Mouse (Mus musculus) regulatory T cell (primary cell): ENCODE measurements at regions not wholly inside any gene's neighbourhood (a gene's known extent, or its start where the extent isn't known, plus 50 kb on each side); places are given as distances from the start of the nearest gene placed in this dataset.

Experiments used
- in situ Hi-C: fragments of 300-600 bp; cut with MboI, MseI; formaldehyde crosslinking; loops from one replicate; pipeline ENCODE4 v1.15.1; 2025; ENCODE audit warnings: high pct_unique_total_duplicates

- in situ Hi-C loops, result no loop called here
Observed at GRCm38 (mm10) chr13:44421426-44421825, 307.8 kb upstream of the Jarid2 start.

GRCm38 (mm10) chr13:44421922-44422321, 307.4 kb upstream of the Jarid2 start:
- in situ Hi-C loops, result no loop called here

- in situ Hi-C loops, result no loop called here
Observed at GRCm38 (mm10) chr13:44430492-44430891, 298.8 kb upstream of the Jarid2 start.

- in situ Hi-C loops, result no loop called here
Observed at GRCm38 (mm10) chr13:44437709-44438108, 291.6 kb upstream of the Jarid2 start.

GRCm38 (mm10) chr13:44441061-44441460, 288.2 kb upstream of the Jarid2 start:
- in situ Hi-C loops, result no loop called here

GRCm38 (mm10) chr13:44449216-44449830, 280.0 kb upstream of the Jarid2 start:
- in situ Hi-C loops, result no loop called here

GRCm38 (mm10) chr13:44451224-44451623, 278.1 kb upstream of the Jarid2 start:
- in situ Hi-C loops, result no loop called here

- in situ Hi-C loops, result no loop called here
Observed at GRCm38 (mm10) chr13:44453131-44453530, 276.1 kb upstream of the Jarid2 start.

GRCm38 (mm10) chr13:44454136-44454535, 275.1 kb upstream of the Jarid2 start:
- in situ Hi-C loops, result no loop called here

GRCm38 (mm10) chr13:44455193-44455592, 274.1 kb upstream of the Jarid2 start:
- in situ Hi-C loops, result no loop called here

- in situ Hi-C loops, result no loop called here
Observed at GRCm38 (mm10) chr13:44458744-44459143, 270.5 kb upstream of the Jarid2 start.

- in situ Hi-C loops, result no loop called here
Observed at GRCm38 (mm10) chr13:44459148-44459547, 270.1 kb upstream of the Jarid2 start.

GRCm38 (mm10) chr13:44463675-44464074, 265.6 kb upstream of the Jarid2 start:
- in situ Hi-C loops, result no loop called here

- in situ Hi-C loops, result no loop called here
Observed at GRCm38 (mm10) chr13:44465567-44465966, 263.7 kb upstream of the Jarid2 start.

- in situ Hi-C loops, result no loop called here
Observed at GRCm38 (mm10) chr13:44468963-44469674, 260.2 kb upstream of the Jarid2 start.

GRCm38 (mm10) chr13:44469675-44470074, 259.6 kb upstream of the Jarid2 start:
- in situ Hi-C loops, result no loop called here

- in situ Hi-C loops, result no loop called here
Observed at GRCm38 (mm10) chr13:44473200-44473599, 256.1 kb upstream of the Jarid2 start.

- in situ Hi-C loops, result no loop called here
Observed at GRCm38 (mm10) chr13:44476901-44477300, 252.4 kb upstream of the Jarid2 start.

- in situ Hi-C loops, result no loop called here
Observed at GRCm38 (mm10) chr13:44480128-44480527, 249.1 kb upstream of the Jarid2 start.

- in situ Hi-C loops, result no loop called here
Observed at GRCm38 (mm10) chr13:44482661-44483060, 246.6 kb upstream of the Jarid2 start.

GRCm38 (mm10) chr13:44484582-44485329, 244.5 kb upstream of the Jarid2 start:
- in situ Hi-C loops, result no loop called here

GRCm38 (mm10) chr13:44490935-44491465, 238.3 kb upstream of the Jarid2 start:
- in situ Hi-C loops, result no loop called here
